Mouse (Mus musculus): ENCODE results near the gene Cnbd2. TPM values are rescaled to one million over a fixed set of nuclear protein-coding genes. Genes with fewer than 3 reads are reported as not detected.

The Cnbd2 gene
- polyA plus RNA-seq, 1 experiment: 5.4 TPM

- TF ChIP-seq CTCF (IDR thresholded peaks at IDR 0.05; ENCODE audit: control insufficient read depth, insufficient read depth, low read length) (no peak), POLR2A (IDR thresholded peaks at IDR 0.05; ENCODE audit: borderline replicate concordance, control insufficient read depth, low read depth, low read length) (no peak)
- no peaks in the 10 kb centered on the region; the same call in 1 of the 2 replicates for H3K4me1 ChIP-seq (ENCODE audit: control insufficient read depth, insufficient read depth, low read length)
- WGBS: 89% methylated on average over 6 of the region's 6 CpGs
Measured at GRCm38 (mm10) chr2:156314811-156315210, 2.7 kb downstream of the Cnbd2 start.

DNA sequence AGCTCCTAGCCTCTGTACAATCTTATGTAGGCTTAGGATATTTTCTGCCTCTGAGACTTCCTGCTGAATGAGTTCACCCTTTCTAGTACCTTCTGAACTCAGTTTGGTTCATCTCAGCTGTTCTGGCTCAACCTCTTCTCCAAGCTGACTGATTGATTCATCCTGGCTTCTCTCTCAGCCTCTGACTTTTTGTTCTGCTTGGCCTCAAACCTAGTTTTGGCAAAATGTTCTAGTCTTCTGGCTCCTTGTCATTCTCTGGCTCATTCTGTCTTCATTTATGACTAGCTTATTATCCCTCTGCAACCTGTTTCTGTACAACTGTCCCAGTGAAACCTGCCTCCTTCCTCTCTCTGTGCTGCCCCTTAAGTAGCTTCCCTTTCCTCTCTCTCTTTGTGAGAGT, 6.4 kb downstream of the Cnbd2 start:
- Histone ChIP-seq H3K4me3 (replicated peaks; ENCODE audit: control insufficient read depth, low read depth, low read length) (no peak overlapping the region), H3K4me1 (ENCODE audit: control insufficient read depth, insufficient read depth, low read length) (no peaks in the 10 kb centered on the region; the same call in 1 of the 2 replicates), H3K27ac (ENCODE audit: control insufficient read depth, insufficient read depth, low read depth, low read length, poor library complexity) (no peak overlapping the region)
- TF ChIP-seq CTCF (IDR thresholded peaks at IDR 0.05; ENCODE audit: control insufficient read depth, insufficient read depth, low read length): no peak

More at GRCm38 (mm10) chr2:156314811-156315210, 2.7 kb downstream of the Cnbd2 start:
- Histone ChIP-seq H3K27ac (ENCODE audit: control insufficient read depth, insufficient read depth, low read depth, low read length, poor library complexity) (no peak overlapping the region), H3K4me3 (replicated peaks; ENCODE audit: control insufficient read depth, low read depth, low read length) (no peak overlapping the region)

DNA sequence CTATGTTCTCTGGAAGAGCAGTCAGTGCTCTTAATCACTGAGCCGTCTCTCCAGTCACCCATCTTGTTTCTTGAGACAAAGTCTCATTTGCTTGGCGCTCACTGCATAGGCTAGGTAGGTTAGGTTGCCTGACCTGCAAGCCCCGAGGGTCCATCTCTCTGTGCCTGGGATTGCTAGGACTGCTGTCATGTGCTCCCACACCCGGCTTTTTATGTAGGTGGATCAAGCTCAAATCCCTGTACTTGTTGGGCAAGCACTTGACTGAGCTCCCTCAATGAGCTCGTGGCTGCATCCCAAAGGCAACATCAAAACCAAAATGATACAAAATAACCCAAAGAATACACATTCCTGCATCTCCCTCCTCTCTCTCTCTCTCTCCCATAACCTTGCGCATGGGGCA, 9.4 kb downstream of the Cnbd2 start:
- WGBS: 86% methylated on average over 6 of the region's 6 CpGs
- no peak overlapping the region for H3K27ac ChIP-seq (ENCODE audit: control insufficient read depth, insufficient read depth, low read depth, low read length, poor library complexity)
- TF ChIP-seq POLR2A (IDR thresholded peaks at IDR 0.05; ENCODE audit: borderline replicate concordance, control insufficient read depth, low read depth, low read length): no peak

GRCm38 (mm10) chr2:156324116-156324588, 12.1 kb downstream of the Cnbd2 start:
- 9% methylated on average over 6 of the region's 6 CpGs for WGBS
- H3K4me1 ChIP-seq (ENCODE audit: control insufficient read depth, insufficient read depth, low read length): peaks cover 3% of the 10 kb centered on the region; the same call in 1 of the 2 replicates
- TF ChIP-seq CTCF (IDR thresholded peaks at IDR 0.05; ENCODE audit: control insufficient read depth, insufficient read depth, low read length) (no peak), POLR2A (IDR thresholded peaks at IDR 0.05; ENCODE audit: borderline replicate concordance, control insufficient read depth, low read depth, low read length) (no peak)
- H3K27ac ChIP-seq (ENCODE audit: control insufficient read depth, insufficient read depth, low read depth, low read length, poor library complexity): peak overlapping the region; percentile 80
- no peak overlapping the region for H3K4me3 ChIP-seq (replicated peaks; ENCODE audit: control insufficient read depth, low read depth, low read length)

More for the DNA sequence above, 9.4 kb downstream of the Cnbd2 start:
- Histone ChIP-seq H3K4me1 (ENCODE audit: control insufficient read depth, insufficient read depth, low read length) (peaks cover 3% of the 10 kb centered on the region; the same call in 1 of the 2 replicates), H3K4me3 (replicated peaks; ENCODE audit: control insufficient read depth, low read depth, low read length) (no peak overlapping the region)

DNA sequence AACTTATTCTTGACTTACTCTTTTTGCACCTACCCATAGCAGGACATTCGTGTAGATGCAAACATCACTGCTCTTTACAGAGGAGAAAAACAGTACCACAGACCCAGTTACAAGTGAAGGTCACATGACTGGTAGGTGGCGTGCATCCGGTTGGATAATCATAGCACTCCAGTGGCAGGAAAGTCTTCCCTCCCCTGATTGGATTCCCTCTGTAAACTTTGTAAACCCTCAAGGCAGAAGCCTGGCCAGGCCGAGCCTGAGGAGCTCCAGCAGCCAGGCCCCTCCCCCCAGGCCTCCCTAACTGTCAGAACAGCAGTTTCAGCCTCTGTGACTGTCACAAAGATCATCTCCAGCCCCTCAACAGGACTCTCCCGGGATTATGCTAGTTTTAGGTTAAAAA, 12.6 kb downstream of the Cnbd2 start:
- H3K27ac ChIP-seq (ENCODE audit: control insufficient read depth, insufficient read depth, low read depth, low read length, poor library complexity): peak overlapping the region; percentile 80
- WGBS: 16% methylated on average over 5 of the region's 5 CpGs
- no peak overlapping the region for H3K4me3 ChIP-seq (replicated peaks; ENCODE audit: control insufficient read depth, low read depth, low read length)
- peaks cover 3% of the 10 kb centered on the region; the same call in 1 of the 2 replicates for H3K4me1 ChIP-seq (ENCODE audit: control insufficient read depth, insufficient read depth, low read length)
- TF ChIP-seq CTCF (IDR thresholded peaks at IDR 0.05; ENCODE audit: control insufficient read depth, insufficient read depth, low read length): no peak

DNA sequence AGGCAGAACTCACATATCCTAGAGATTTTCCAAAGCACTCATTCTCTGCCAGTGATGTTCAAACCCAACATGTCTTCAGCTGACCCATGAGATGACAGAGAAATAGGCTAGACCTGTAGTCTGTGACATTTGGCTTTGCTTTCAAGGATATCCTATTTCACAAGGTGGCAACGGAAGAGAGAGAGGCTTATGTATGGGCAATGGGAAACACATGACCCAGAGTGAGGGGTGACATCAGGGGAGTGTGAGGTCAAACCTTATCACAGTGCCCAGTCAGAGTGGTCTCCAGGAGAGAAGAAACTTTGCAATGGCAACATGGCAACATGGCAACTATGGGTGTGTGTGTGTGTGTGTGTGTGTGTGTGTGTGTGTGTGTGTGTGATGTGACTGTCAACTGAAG, 18.6 kb downstream of the Cnbd2 start:
- 42% methylated on average over 1 of the region's 1 CpGs for WGBS
- TF ChIP-seq POLR2A (IDR thresholded peaks at IDR 0.05; ENCODE audit: borderline replicate concordance, control insufficient read depth, low read depth, low read length) (no peak), CTCF (IDR thresholded peaks at IDR 0.05; ENCODE audit: control insufficient read depth, insufficient read depth, low read length) (no peak)
- H3K4me3 ChIP-seq (replicated peaks; ENCODE audit: control insufficient read depth, low read depth, low read length): no peak overlapping the region
- no peak overlapping the region for H3K27ac ChIP-seq (ENCODE audit: control insufficient read depth, insufficient read depth, low read depth, low read length, poor library complexity)
- H3K4me1 ChIP-seq (ENCODE audit: control insufficient read depth, insufficient read depth, low read length): peaks cover 2% of the 10 kb centered on the region; the same call in 1 of the 2 replicates

GRCm38 (mm10) chr2:156331446-156331965, 19.4 kb downstream of the Cnbd2 start:
- Histone ChIP-seq H3K4me3 (replicated peaks; ENCODE audit: control insufficient read depth, low read depth, low read length) (no peak overlapping the region), H3K4me1 (ENCODE audit: control insufficient read depth, insufficient read depth, low read length) (peaks cover 2% of the 10 kb centered on the region; the same call in 1 of the 2 replicates), H3K27ac (ENCODE audit: control insufficient read depth, insufficient read depth, low read depth, low read length, poor library complexity) (no peak overlapping the region)
- 55% methylated on average over 7 of the region's 7 CpGs for WGBS
- TF ChIP-seq CTCF (IDR thresholded peaks at IDR 0.05; ENCODE audit: control insufficient read depth, insufficient read depth, low read length): no peak
- no peak for TF ChIP-seq POLR2A (IDR thresholded peaks at IDR 0.05; ENCODE audit: borderline replicate concordance, control insufficient read depth, low read depth, low read length)

DNA sequence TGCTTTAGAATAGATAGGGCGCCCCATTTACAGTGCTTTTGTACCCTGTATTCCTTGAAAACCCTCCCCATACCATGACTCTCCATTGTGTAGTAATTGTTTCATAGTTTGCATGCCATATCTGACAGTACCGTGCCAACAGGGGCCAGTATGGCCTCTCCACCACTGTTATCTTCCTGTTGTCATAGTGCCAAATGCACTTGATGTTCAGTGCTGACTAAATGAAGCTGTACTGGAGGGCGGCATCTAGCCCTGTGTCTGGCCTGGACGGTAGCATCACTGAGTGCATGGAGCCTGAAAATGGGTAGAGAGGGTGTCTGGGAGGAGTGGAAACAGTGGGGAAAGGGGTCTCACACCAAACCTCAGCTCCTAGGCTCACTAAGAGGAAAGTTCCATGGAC, 28.0 kb downstream of the Cnbd2 start:
- no peaks in the 10 kb centered on the region for H3K4me1 ChIP-seq (ENCODE audit: control insufficient read depth, insufficient read depth, low read length)
- no peak overlapping the region for H3K4me3 ChIP-seq (replicated peaks; ENCODE audit: control insufficient read depth, low read depth, low read length)
- H3K27ac ChIP-seq (ENCODE audit: control insufficient read depth, insufficient read depth, low read depth, low read length, poor library complexity): no peak overlapping the region
- TF ChIP-seq CTCF (IDR thresholded peaks at IDR 0.05; ENCODE audit: control insufficient read depth, insufficient read depth, low read length) (no peak), POLR2A (IDR thresholded peaks at IDR 0.05; ENCODE audit: borderline replicate concordance, control insufficient read depth, low read depth, low read length) (no peak)
- 66% methylated on average over 4 of the region's 4 CpGs for WGBS
